Mouse (Mus musculus): ENCODE measurements at regions not wholly inside any gene's neighbourhood (a gene's known extent, or its start where the extent isn't known, plus 50 kb on each side); places are given as distances from the start of the nearest gene placed in this dataset.
A peak's percentile ranks its signal among the peaks of the same experiment; 100 is the strongest.

DNA sequence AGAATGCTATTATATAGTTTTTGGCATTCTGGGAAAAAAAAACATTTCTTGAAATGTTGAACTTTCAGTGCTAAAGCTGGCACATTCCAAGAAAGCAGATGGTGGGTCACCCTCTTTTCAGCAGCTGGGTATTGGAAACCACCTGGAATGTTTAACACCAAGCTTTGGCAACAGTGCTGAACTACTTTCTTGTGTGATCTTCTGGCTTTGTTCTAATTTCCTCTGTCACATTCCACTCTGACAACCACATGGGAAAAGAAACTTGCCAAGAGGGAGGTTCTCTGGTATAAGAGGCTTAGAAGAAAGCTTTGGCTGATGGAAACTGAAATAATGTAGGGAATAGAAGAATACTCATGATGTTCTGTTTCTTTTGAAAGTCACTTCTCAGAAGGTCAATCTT, 920.4 kb upstream of the Tenm4 start:
- H3K9me3 ChIP-seq (ENCODE audit: control insufficient read depth, low read length) = no peaks in the 10 kb centered on the region
- H3K4me3 ChIP-seq (ENCODE audit: low read length) = no peak overlapping the region
- H3K27me3 ChIP-seq (replicated peaks; ENCODE audit: control insufficient read depth, insufficient read depth, low read length) = no peaks in the 10 kb centered on the region
- H3K27ac ChIP-seq (ENCODE audit: low read length) = no peak overlapping the region
- no peaks in the 10 kb centered on the region for H3K36me3 ChIP-seq (ENCODE audit: control insufficient read depth, insufficient read depth, low read length)
- H3K9ac ChIP-seq (ENCODE audit: low read depth, low read length) = no peak overlapping the region
- no peak for ATAC-seq
- 0 out of 2 replicates have a peak, but pooled peaks cover 2% of the 10 kb centered on the region for H3K4me1 ChIP-seq (ENCODE audit: control insufficient read depth, insufficient read depth, low read length)
- H3K4me2 ChIP-seq (ENCODE audit: low read depth, low read length) = no peak overlapping the region

DNA sequence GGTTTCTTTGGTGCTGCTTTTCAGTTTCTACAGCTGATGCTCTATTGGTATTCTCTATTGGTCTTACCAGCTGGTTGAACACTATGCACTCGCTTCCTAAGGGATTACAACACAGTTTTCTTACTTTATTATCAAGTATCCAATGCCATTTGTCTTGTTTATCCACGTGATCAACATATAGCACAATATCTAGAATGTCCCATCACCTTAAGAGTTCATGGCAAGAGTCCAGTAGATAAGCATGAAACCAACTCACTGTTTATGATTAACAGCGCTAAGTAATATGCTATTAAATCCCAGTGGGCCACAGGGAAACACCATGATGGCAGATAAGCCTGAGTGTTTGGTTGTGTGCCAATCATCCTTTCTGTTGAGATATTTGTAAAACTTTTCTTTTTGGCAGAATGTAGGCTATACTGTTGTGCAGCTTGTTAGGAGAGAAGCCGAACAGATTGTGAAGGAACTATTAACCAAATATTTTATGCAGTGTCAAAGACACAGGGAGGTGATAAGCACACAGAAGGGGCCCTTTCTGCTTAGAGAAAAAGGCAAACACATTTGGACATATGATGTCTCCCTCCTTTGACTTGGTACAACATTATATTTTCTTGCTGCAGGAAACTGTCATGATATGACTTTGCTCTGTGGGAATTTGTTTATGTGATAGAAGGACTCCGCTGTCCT, 917.0 kb upstream of the Tenm4 start:
- WGBS = 62% methylated on average over 5 of the region's 5 CpGs
- H3K27me3 ChIP-seq (replicated peaks; ENCODE audit: control insufficient read depth, insufficient read depth, low read length) = no peaks in the 10 kb centered on the region
- H3K27ac ChIP-seq (ENCODE audit: low read length) = no peak overlapping the region
- H3K9me3 ChIP-seq (ENCODE audit: control insufficient read depth, low read length) = no peaks in the 10 kb centered on the region
- 0 out of 2 replicates have a peak, but pooled peaks cover 2% of the 10 kb centered on the region for H3K4me1 ChIP-seq (ENCODE audit: control insufficient read depth, insufficient read depth, low read length)
- ATAC-seq = peak; percentile 88
- no peak overlapping the region for H3K4me3 ChIP-seq (ENCODE audit: low read length)
- no peak overlapping the region for H3K4me2 ChIP-seq (ENCODE audit: low read depth, low read length)
- H3K36me3 ChIP-seq (ENCODE audit: control insufficient read depth, insufficient read depth, low read length) = no peaks in the 10 kb centered on the region
- no peak overlapping the region for H3K9ac ChIP-seq (ENCODE audit: low read depth, low read length)

DNA sequence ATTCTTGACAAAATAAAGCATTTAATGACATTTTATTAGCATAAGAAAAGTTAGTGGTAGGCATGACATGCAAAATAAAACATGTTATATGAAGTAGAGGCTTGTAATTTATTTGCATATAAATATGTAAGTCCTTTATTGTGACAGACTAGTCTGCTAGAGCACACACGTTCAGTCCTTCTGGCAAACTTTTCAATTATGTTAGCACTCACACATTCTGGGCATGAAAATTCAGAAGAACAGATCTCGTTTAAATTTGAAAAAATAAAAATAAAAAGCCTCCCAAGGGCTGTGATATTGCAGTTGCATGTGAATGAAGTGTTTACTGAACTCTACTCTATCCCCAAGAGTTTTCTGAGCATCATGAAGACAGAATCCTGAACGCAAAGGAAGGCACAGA, 916.1 kb upstream of the Tenm4 start:
- no peak overlapping the region for H3K9ac ChIP-seq (ENCODE audit: low read depth, low read length)
- H3K36me3 ChIP-seq (ENCODE audit: control insufficient read depth, insufficient read depth, low read length) = no peaks in the 10 kb centered on the region
- H3K4me2 ChIP-seq (ENCODE audit: low read depth, low read length) = no peak overlapping the region
- no peak overlapping the region for H3K27ac ChIP-seq (ENCODE audit: low read length)
- ATAC-seq = no peak
- 0 out of 2 replicates have a peak, but pooled peaks cover 2% of the 10 kb centered on the region for H3K4me1 ChIP-seq (ENCODE audit: control insufficient read depth, insufficient read depth, low read length)
- H3K4me3 ChIP-seq (ENCODE audit: low read length) = no peak overlapping the region
- H3K9me3 ChIP-seq (ENCODE audit: control insufficient read depth, low read length) = no peaks in the 10 kb centered on the region
- WGBS = 60% methylated on average over 3 of the region's 3 CpGs
- H3K27me3 ChIP-seq (replicated peaks; ENCODE audit: control insufficient read depth, insufficient read depth, low read length) = no peaks in the 10 kb centered on the region

DNA sequence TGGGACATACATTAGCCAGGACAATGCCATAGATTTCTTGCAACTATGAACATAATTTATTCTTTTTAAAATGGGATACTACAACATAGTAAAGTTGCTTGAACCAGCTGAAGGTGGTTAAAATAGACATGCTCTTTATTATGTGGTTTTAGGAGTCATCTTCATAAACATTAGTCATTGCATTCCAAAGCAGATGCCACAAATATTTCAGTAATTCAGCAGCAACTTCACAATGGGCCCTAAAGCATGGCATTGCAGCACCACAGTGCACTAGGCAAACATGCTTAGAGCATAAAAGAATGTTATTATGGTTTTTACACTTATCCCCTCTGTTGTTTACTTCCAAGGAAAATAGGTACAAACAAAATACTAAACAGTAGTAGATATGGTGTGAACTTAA, 915.3 kb upstream of the Tenm4 start:
- no peak overlapping the region for H3K9ac ChIP-seq (ENCODE audit: low read depth, low read length)
- no peaks in the 10 kb centered on the region for H3K36me3 ChIP-seq (ENCODE audit: control insufficient read depth, insufficient read depth, low read length)
- no peaks in the 10 kb centered on the region for H3K9me3 ChIP-seq (ENCODE audit: control insufficient read depth, low read length)
- 0 out of 2 replicates have a peak, but pooled peaks cover 2% of the 10 kb centered on the region for H3K4me1 ChIP-seq (ENCODE audit: control insufficient read depth, insufficient read depth, low read length)
- H3K27ac ChIP-seq (ENCODE audit: low read length) = no peak overlapping the region
- no peaks in the 10 kb centered on the region for H3K27me3 ChIP-seq (replicated peaks; ENCODE audit: control insufficient read depth, insufficient read depth, low read length)
- H3K4me3 ChIP-seq (ENCODE audit: low read length) = no peak overlapping the region
- H3K4me2 ChIP-seq (ENCODE audit: low read depth, low read length) = no peak overlapping the region
- no peak for ATAC-seq

DNA sequence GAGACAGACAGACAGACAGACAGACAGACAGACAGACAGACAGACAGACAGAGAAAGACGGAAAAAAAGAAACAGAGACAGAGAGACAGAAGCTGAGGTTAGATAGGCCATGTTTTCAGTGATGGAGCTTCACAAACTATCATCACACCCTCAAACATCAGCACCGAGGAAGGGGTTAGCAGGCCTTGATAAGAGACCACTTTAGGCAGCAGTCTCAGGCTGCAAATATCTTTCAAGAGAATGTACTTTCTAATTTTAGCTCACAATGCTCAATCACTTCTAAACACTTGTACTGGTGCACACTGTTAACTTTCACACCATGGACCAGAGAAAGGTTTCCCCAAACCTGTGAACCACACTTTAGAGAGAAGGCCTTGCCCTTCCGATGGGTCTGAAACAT, 908.1 kb upstream of the Tenm4 start:
- no peaks in the 10 kb centered on the region for H3K4me1 ChIP-seq (ENCODE audit: control insufficient read depth, insufficient read depth, low read length)
- H3K27ac ChIP-seq (ENCODE audit: low read length) = no peak overlapping the region
- no peak overlapping the region for H3K4me3 ChIP-seq (ENCODE audit: low read length)
- no peak overlapping the region for H3K4me2 ChIP-seq (ENCODE audit: low read depth, low read length)
- 82% methylated on average over 3 of the region's 3 CpGs for WGBS
- no peak for ATAC-seq
- no peaks in the 10 kb centered on the region for H3K9me3 ChIP-seq (ENCODE audit: control insufficient read depth, low read length)
- H3K27me3 ChIP-seq (replicated peaks; ENCODE audit: control insufficient read depth, insufficient read depth, low read length) = no peaks in the 10 kb centered on the region
- H3K36me3 ChIP-seq (ENCODE audit: control insufficient read depth, insufficient read depth, low read length) = no peaks in the 10 kb centered on the region
- no peak overlapping the region for H3K9ac ChIP-seq (ENCODE audit: low read depth, low read length)

GRCm38 (mm10) chr7:95277237-95277636, 893.8 kb upstream of the Tenm4 start:
- Histone ChIP-seq H3K4me2 (ENCODE audit: low read depth, low read length) (no peak overlapping the region), H3K27ac (ENCODE audit: low read length) (no peak overlapping the region), H3K9me3 (ENCODE audit: control insufficient read depth, low read length) (no peaks in the 10 kb centered on the region), H3K9ac (ENCODE audit: low read depth, low read length) (no peak overlapping the region), H3K27me3 (replicated peaks; ENCODE audit: control insufficient read depth, insufficient read depth, low read length) (no peaks in the 10 kb centered on the region), H3K36me3 (ENCODE audit: control insufficient read depth, insufficient read depth, low read length) (no peaks in the 10 kb centered on the region), H3K4me3 (ENCODE audit: low read length) (no peak overlapping the region), H3K4me1 (ENCODE audit: control insufficient read depth, insufficient read depth, low read length) (no peaks in the 10 kb centered on the region)
- 93% methylated on average over 1 of the region's 1 CpGs for WGBS
- peak; percentile 78 for ATAC-seq

DNA sequence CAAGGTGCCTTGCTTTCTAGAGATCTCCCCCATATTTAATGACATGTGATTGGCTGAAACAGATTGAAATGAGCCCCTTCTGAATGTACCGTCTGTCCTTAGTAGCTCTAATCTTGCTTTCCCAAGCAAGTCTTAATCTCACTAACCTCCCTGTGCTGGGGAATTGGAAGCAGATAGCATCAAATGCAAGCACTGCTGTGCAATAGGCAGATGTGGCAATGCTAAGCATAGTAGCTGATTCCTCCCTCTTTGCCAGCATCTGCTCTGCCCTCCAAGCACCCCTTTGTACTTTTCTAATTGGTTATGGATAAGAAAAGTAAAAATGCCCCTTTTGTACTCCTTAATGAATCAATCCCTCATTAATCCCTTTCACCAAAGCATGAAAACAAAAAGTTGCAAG, 857.4 kb upstream of the Tenm4 start:
- Histone ChIP-seq H3K27me3 (replicated peaks; ENCODE audit: control insufficient read depth, insufficient read depth, low read length) (no peaks in the 10 kb centered on the region), H3K9me3 (ENCODE audit: control insufficient read depth, low read length) (no peaks in the 10 kb centered on the region), H3K4me1 (ENCODE audit: control insufficient read depth, insufficient read depth, low read length) (no peaks in the 10 kb centered on the region), H3K9ac (ENCODE audit: low read depth, low read length) (no peak overlapping the region), H3K4me3 (ENCODE audit: low read length) (no peak overlapping the region), H3K36me3 (ENCODE audit: control insufficient read depth, insufficient read depth, low read length) (no peaks in the 10 kb centered on the region), H3K4me2 (ENCODE audit: low read depth, low read length) (no peak overlapping the region), H3K27ac (ENCODE audit: low read length) (no peak overlapping the region)
- WGBS = 73% methylated on average over 1 of the region's 1 CpGs
- no peak for ATAC-seq

DNA sequence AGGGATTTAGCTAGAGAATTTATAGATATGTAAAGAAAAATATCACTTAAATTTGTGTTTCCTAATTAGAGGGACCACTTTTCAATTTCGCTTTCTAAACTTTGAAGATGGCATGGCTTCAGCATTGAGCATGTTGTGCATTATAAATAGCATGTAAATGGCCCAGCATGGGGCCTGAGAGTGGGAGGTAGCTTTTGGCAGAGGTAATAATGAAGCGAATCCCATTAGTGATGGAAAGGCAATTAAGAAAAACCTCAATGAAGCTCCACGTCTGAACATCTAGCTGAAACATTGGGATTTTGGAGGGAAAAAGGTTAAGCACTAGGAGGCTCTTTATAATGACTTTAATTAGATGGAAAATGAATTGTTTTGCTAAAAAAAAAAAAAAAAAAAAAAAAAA, 848.0 kb upstream of the Tenm4 start:
- no peaks in the 10 kb centered on the region for H3K4me1 ChIP-seq (ENCODE audit: control insufficient read depth, insufficient read depth, low read length)
- no peak overlapping the region for H3K27ac ChIP-seq (ENCODE audit: low read length)
- H3K9me3 ChIP-seq (ENCODE audit: control insufficient read depth, low read length) = no peaks in the 10 kb centered on the region
- no peaks in the 10 kb centered on the region for H3K27me3 ChIP-seq (replicated peaks; ENCODE audit: control insufficient read depth, insufficient read depth, low read length)
- H3K4me2 ChIP-seq (ENCODE audit: low read depth, low read length) = no peak overlapping the region
- no peak for ATAC-seq
- 63% methylated on average over 3 of the region's 3 CpGs for WGBS
- H3K9ac ChIP-seq (ENCODE audit: low read depth, low read length) = no peak overlapping the region
- H3K4me3 ChIP-seq (ENCODE audit: low read length) = no peak overlapping the region
- H3K36me3 ChIP-seq (ENCODE audit: control insufficient read depth, insufficient read depth, low read length) = no peaks in the 10 kb centered on the region

DNA sequence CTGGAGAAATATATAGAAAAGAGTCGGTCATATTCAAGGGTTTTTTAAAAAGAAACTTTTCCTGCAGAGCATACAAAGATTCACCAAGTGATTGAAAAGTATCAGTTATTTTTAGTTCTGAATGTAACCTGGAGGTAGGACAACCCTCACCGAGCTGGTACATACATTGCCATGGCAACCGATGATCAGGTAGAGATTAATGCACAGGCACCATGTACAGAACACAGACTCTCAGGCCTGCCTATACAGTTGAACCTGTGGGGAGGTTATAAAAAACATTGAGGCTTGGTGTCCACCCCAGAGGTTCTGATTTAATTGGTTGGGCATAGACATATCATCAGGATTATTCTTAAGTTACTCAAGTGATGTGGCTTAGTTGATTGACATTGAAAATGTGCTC, 846.1 kb upstream of the Tenm4 start:
- no peak overlapping the region for H3K4me3 ChIP-seq (ENCODE audit: low read length)
- ATAC-seq = no peak
- no peak overlapping the region for H3K9ac ChIP-seq (ENCODE audit: low read depth, low read length)
- H3K27me3 ChIP-seq (replicated peaks; ENCODE audit: control insufficient read depth, insufficient read depth, low read length) = no peaks in the 10 kb centered on the region
- no peak overlapping the region for H3K27ac ChIP-seq (ENCODE audit: low read length)
- H3K4me1 ChIP-seq (ENCODE audit: control insufficient read depth, insufficient read depth, low read length) = no peaks in the 10 kb centered on the region
- 84% methylated on average over 3 of the region's 3 CpGs for WGBS
- no peak overlapping the region for H3K4me2 ChIP-seq (ENCODE audit: low read depth, low read length)
- H3K36me3 ChIP-seq (ENCODE audit: control insufficient read depth, insufficient read depth, low read length) = no peaks in the 10 kb centered on the region
- no peaks in the 10 kb centered on the region for H3K9me3 ChIP-seq (ENCODE audit: control insufficient read depth, low read length)

- no peaks in the 10 kb centered on the region for H3K27me3 ChIP-seq (replicated peaks; ENCODE audit: control insufficient read depth, insufficient read depth, low read length)
- ATAC-seq = no peak
- 34% methylated on average over 4 of the region's 4 CpGs for WGBS
- H3K4me3 ChIP-seq (ENCODE audit: low read length) = no peak overlapping the region
- no peaks in the 10 kb centered on the region for H3K9me3 ChIP-seq (ENCODE audit: control insufficient read depth, low read length)
- no peaks in the 10 kb centered on the region for H3K36me3 ChIP-seq (ENCODE audit: control insufficient read depth, insufficient read depth, low read length)
- no peak overlapping the region for H3K9ac ChIP-seq (ENCODE audit: low read depth, low read length)
- H3K4me2 ChIP-seq (ENCODE audit: low read depth, low read length) = no peak overlapping the region
- no peak overlapping the region for H3K27ac ChIP-seq (ENCODE audit: low read length)
- H3K4me1 ChIP-seq (ENCODE audit: control insufficient read depth, insufficient read depth, low read length) = no peaks in the 10 kb centered on the region
Observed at GRCm38 (mm10) chr7:95332037-95332436, 839.0 kb upstream of the Tenm4 start.

All from intestine, embryonic 16.5 days (tissue).